17 mouse cellular contexts compared by ENCODE assay signal in genomic region chr7:101823758-101824630, GRCm38 (mm10). TPM values are rescaled to one million over a fixed set of nuclear protein-coding genes. Genes with fewer than 3 reads are reported as not detected.
A peak's percentile ranks its signal among the peaks of the same experiment; 100 is the strongest.
DNase-seq lines count a peak whose midpoint lies in the region; ATAC-seq lines count a peak whose summit lies in the region.
"Had no signal": no experiment of that assay in that cellular context is flagged by ENCODE, and none has a peak within 500 bp of the region (broad histone marks: within the 10 kb centered on the region; RNA-seq: fewer than 3 reads in every experiment).

No protein-coding gene starts in this region.

- H3K4me3 ChIP-seq in forebrain, embryonic 15.5 days: no peak overlapping the region
- no peak overlapping the region for H3K4me3 ChIP-seq in forebrain, embryonic 13.5 days
- H3K4me3 ChIP-seq in limb, embryonic 10.5 days: 0 out of 2 replicates have a peak overlapping the region, but pooled peaks have one; percentile 4
- H3K4me3 ChIP-seq: liver, embryonic 12.5 days had no signal

- peaks cover 17% of the 10 kb centered on the region for H3K4me1 ChIP-seq in forebrain, embryonic 15.5 days
- H3K4me1 ChIP-seq in forebrain, embryonic 13.5 days: peaks cover 22% of the 10 kb centered on the region
- peaks cover 42% of the 10 kb centered on the region for H3K4me1 ChIP-seq in limb, embryonic 10.5 days

- H3K4me2 ChIP-seq in forebrain, embryonic 15.5 days (replicated peaks): no peak overlapping the region
- no peak overlapping the region for H3K4me2 ChIP-seq in forebrain, embryonic 13.5 days
- H3K4me2 ChIP-seq: liver, embryonic 12.5 days had no signal

- peak; percentile 65 to 81 for DNase-seq in kidney, adult 8-10 months
- no peak for DNase-seq in kidney, postnatal 10 days
- DNase-seq in MN1 (ENCODE audit: low spot score): peak; percentile 67
- DNase-seq in limb, embryonic 10.5 days (ENCODE audit: low spot score): no peak
- DNase-seq in gastrocnemius, adult 18-20 months (ENCODE audit: low spot score): no peak
- no peak for DNase-seq in right cerebral cortex, postnatal 10 days (ENCODE audit: low spot score in 2 of 2)
- DNase-seq: heart, adult 18-20 months; right cerebral cortex, postnatal 25 days; thymus, postnatal 25 days had no signal

- peaks cover 11% of the 10 kb centered on the region; the same call in 1 of the 2 replicates for H3K36me3 ChIP-seq in forebrain, embryonic 15.5 days
- H3K36me3 ChIP-seq in forebrain, embryonic 13.5 days (ENCODE audit: poor library complexity, severe bottlenecking): peaks cover 47% of the 10 kb centered on the region
- H3K36me3 ChIP-seq in limb, embryonic 10.5 days: peaks cover 64% of the 10 kb centered on the region

- H3K9me3 ChIP-seq in forebrain, embryonic 15.5 days: no peaks in the 10 kb centered on the region
- H3K9me3 ChIP-seq in forebrain, embryonic 13.5 days (replicated peaks): no peaks in the 10 kb centered on the region
- H3K9me3 ChIP-seq in limb, embryonic 10.5 days (replicated peaks): no peaks in the 10 kb centered on the region
- H3K9me3 ChIP-seq: liver, embryonic 12.5 days had no signal

- 76% methylated on average over 18 of the region's 18 CpGs for WGBS in forebrain, embryonic 15.5 days
- WGBS in forebrain, embryonic 13.5 days: 81% methylated on average over 18 of the region's 18 CpGs
- 87% methylated on average over 18 of the region's 18 CpGs for WGBS in limb, embryonic 10.5 days

- H3K27ac ChIP-seq in forebrain, embryonic 15.5 days (replicated peaks): no peak overlapping the region
- H3K27ac ChIP-seq in forebrain, embryonic 13.5 days: no peak overlapping the region
- no peak overlapping the region for H3K27ac ChIP-seq in limb, embryonic 10.5 days
- H3K27ac ChIP-seq: liver, embryonic 12.5 days had no signal

- 0 out of 2 replicates have a peak, but pooled peaks have one; percentile 11 for ATAC-seq in forebrain, embryonic 15.5 days (replicated peaks)
- no peak for ATAC-seq in forebrain, embryonic 13.5 days
- ATAC-seq: liver, embryonic 12.5 days had no signal

- H3K9ac ChIP-seq in forebrain, embryonic 15.5 days (replicated peaks): no peak overlapping the region
- no peak overlapping the region for H3K9ac ChIP-seq in forebrain, embryonic 13.5 days
- H3K9ac ChIP-seq: liver, embryonic 12.5 days had no signal

- peaks cover 34% of the 10 kb centered on the region for H3K27me3 ChIP-seq in forebrain, embryonic 15.5 days
- H3K27me3 ChIP-seq in forebrain, embryonic 13.5 days: peaks cover 49% of the 10 kb centered on the region
- H3K27me3 ChIP-seq in limb, embryonic 10.5 days (ENCODE audit: low read depth, poor library complexity, severe bottlenecking): peaks cover 37% of the 10 kb centered on the region

RNA-seq across cellular contexts. Expression of gene Phox2a, which starts 5.9 kb away (rescaled TPM):
- not detected in 2 replicates for polyA plus RNA-seq in forebrain, embryonic 15.5 days (2015; fragmentation: Nextera tagmentation; extraction: Ambion mirVana)
- 0.10 TPM in 1 of 2 replicates, not detected in the other for polyA plus RNA-seq in forebrain, embryonic 13.5 days (2015; fragmentation: Nextera tagmentation; extraction: Ambion mirVana)
- polyA plus RNA-seq in limb, embryonic 10.5 days (2016; fragmentation: Nextera tagmentation; extraction: Ambion mirVana): 0.11 TPM in 1 of 2 replicates, not detected in the other
- not detected for total RNA-seq in gastrocnemius, adult 18-20 months (2021)
- total RNA-seq: common myeloid progenitor, adult 5-6 weeks; layer of hippocampus, adult 18-20 months; monocyte, adult 5-6 weeks; neutrophil, adult 5-6 weeks had no signal
- polyA plus RNA-seq: frontal cortex, adult 2 months had no signal

RNA-seq across cellular contexts. Expression of gene Inppl1, which starts 14.0 kb away (rescaled TPM):
- polyA plus RNA-seq in forebrain, embryonic 15.5 days (2015; fragmentation: Nextera tagmentation; extraction: Ambion mirVana): 18.0 and 22.3 TPM in 2 replicates
- polyA plus RNA-seq in forebrain, embryonic 13.5 days (2015; fragmentation: Nextera tagmentation; extraction: Ambion mirVana): 23.9 and 31.8 TPM in 2 replicates
- polyA plus RNA-seq in limb, embryonic 10.5 days (2016; fragmentation: Nextera tagmentation; extraction: Ambion mirVana): 41.6 and 57.8 TPM in 2 replicates
- total RNA-seq in gastrocnemius, adult 18-20 months (2021): 100 to 1,000 TPM in 1 of 2 experiments, 10 to 100 TPM in 1; 93.5 to 101 TPM

RNA-seq across cellular contexts. Expression of gene Folr2, which starts 33.0 kb away (rescaled TPM):
- polyA plus RNA-seq in forebrain, embryonic 15.5 days (2015; fragmentation: Nextera tagmentation; extraction: Ambion mirVana): 1.2 and 1.6 TPM in 2 replicates
- 0.67 and 0.75 TPM in 2 replicates for polyA plus RNA-seq in forebrain, embryonic 13.5 days (2015; fragmentation: Nextera tagmentation; extraction: Ambion mirVana)
- polyA plus RNA-seq in limb, embryonic 10.5 days (2016; fragmentation: Nextera tagmentation; extraction: Ambion mirVana): 0.21 TPM in 1 of 2 replicates, not detected in the other
- 1 to 10 TPM; 1.9 to 3.4 TPM for total RNA-seq in gastrocnemius, adult 18-20 months (2021)
- total RNA-seq: common myeloid progenitor, adult 5-6 weeks; monocyte, adult 5-6 weeks; neutrophil, adult 5-6 weeks had no signal

RNA-seq across cellular contexts. Expression of gene Anapc15, which starts 39.5 kb away (rescaled TPM):
- polyA plus RNA-seq in forebrain, embryonic 15.5 days (2015; fragmentation: Nextera tagmentation; extraction: Ambion mirVana): 71.1 and 74.3 TPM in 2 replicates
- polyA plus RNA-seq in forebrain, embryonic 13.5 days (2015; fragmentation: Nextera tagmentation; extraction: Ambion mirVana): 95.4 and 106 TPM in 2 replicates
- 115 and 120 TPM in 2 replicates for polyA plus RNA-seq in limb, embryonic 10.5 days (2016; fragmentation: Nextera tagmentation; extraction: Ambion mirVana)
- 10 to 100 TPM; 17.8 to 24.2 TPM for total RNA-seq in gastrocnemius, adult 18-20 months (2021)

RNA-seq across cellular contexts. Expression of gene Folr1, which starts 46.6 kb away (rescaled TPM):
- 18.9 and 30.4 TPM in 2 replicates for polyA plus RNA-seq in forebrain, embryonic 15.5 days (2015; fragmentation: Nextera tagmentation; extraction: Ambion mirVana)
- polyA plus RNA-seq in forebrain, embryonic 13.5 days (2015; fragmentation: Nextera tagmentation; extraction: Ambion mirVana): 8.6 and 20.1 TPM in 2 replicates
- polyA plus RNA-seq in limb, embryonic 10.5 days (2016; fragmentation: Nextera tagmentation; extraction: Ambion mirVana): not detected in 2 replicates
- 1 to 10 TPM in 1 of 2 experiments, under 1 TPM in 1; 0.89 to 2.8 TPM for total RNA-seq in gastrocnemius, adult 18-20 months (2021)
- total RNA-seq: common myeloid progenitor, adult 5-6 weeks; heart, adult 18-20 months; monocyte, adult 5-6 weeks had no signal

Comparison
In these comparisons a context has a peak if more than half of its experiments do, and no peak if none do; other contexts are left out.
1. DNase-seq: peak in kidney, adult 8-10 months (2 of 2) and MN1 (single experiment); none in kidney, postnatal 10 days (single experiment), limb, embryonic 10.5 days (single experiment), gastrocnemius, adult 18-20 months (single experiment) and right cerebral cortex, postnatal 10 days (0 of 2).